Mouse (Mus musculus) frontal cortex, postnatal 14 days (tissue): ENCODE data around the gene Noto.

Experiments used
- DNase-seq, 2 experiments: peaks; one replicate each; pipeline ENCODE4 v3.0.0; 2022; ENCODE audit warnings: low spot score in 2 of 2

Noto gene

DNA sequence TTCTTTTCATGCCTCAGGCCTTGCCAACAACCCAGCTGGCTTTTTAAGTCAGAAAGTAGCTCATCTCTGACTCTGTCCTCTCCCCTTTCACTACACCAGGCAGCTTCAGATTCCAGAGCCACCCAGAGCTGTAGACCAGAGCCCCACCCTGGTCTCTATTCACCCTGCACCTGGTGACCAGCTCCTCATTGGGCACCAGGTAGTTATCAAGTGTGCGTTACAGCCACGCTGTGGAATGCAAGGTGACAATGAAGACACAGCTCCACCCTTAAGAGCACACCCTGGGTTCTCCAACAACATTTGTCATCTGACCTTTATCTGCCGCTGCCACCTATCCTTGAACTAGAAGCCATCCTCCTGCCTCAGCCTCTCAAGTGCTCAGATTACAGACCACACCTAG is 51.9 kb downstream of the Noto start:
- DNase-seq, result no peak

DNA sequence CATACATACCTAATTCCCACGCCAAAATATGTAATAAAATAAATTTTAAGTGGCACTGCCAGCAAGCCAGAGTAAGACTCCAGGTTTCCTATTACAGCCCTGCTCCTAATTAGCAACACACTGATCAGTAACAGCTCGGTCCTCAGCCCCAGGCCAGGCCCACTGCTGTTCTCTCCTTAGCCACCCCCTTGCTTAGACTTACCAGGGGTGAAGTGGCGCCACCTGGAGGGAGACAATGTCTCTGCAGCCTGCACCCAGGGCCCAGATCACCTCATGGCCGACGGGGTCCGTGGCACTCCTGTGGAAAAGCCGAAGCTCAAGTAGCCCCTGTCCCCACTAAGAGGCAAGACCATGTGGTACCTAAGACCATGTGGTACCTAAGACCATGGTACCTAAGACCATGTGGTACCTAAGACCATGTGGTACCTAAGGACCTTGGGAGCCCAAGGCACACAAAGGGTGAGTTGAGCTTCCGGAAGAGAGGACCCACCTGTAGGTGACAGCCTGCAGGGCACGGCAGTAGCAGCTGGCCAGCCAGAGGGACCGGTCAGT is 53.8 kb downstream of the Noto start:
- no peak for DNase-seq

DNA sequence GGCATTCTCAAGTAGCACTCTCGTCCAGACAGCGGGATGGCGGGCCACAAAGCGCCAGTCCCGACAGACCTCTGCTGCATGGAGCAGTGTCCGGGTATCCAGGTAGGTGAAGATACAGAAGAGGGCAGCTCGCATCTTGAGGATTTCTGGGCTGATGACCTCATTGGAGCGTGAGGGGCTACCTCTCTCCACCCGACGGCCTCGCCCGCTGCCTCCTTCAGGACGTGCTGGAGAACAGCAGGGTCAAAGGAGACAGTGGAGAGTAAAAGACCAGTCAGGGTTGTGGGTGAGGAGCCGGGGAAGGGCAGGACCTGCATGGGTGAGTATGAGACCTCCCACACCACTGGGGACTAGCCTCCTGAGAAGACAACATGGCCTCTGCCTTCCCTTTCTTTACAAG is 54.7 kb downstream of the Noto start:
- no peak for DNase-seq
